Mouse (Mus musculus): ENCODE results near the gene Ptpn11. TPM values are rescaled to one million over a fixed set of nuclear protein-coding genes. Genes with fewer than 3 reads are reported as not detected.
"Not testable (repeated sequence)": the region's sequence is repeated elsewhere in the genome, so short reads cannot be mapped to it uniquely, and the experiment has no call there.

Gene Ptpn11
- polyA plus RNA-seq, 1 experiment from 2014 or later = 23.6 TPM

- no peak overlapping the region for H3K9ac ChIP-seq
- peaks cover 76% of the 10 kb centered on the region for H3K36me3 ChIP-seq
- H3K4me2 ChIP-seq = no peak overlapping the region
- H3K27ac ChIP-seq = no peak overlapping the region
- 93% methylated on average over 9 of the region's 9 CpGs for WGBS
- no peak overlapping the region for H3K4me3 ChIP-seq
- no peak for ATAC-seq (ENCODE audit: low FRiP score)
- no peaks in the 10 kb centered on the region for H3K9me3 ChIP-seq
- no peaks in the 10 kb centered on the region for H3K27me3 ChIP-seq
- peaks cover 31% of the 10 kb centered on the region for H3K4me1 ChIP-seq (replicated peaks)
These were observed 18.8 kb upstream of the Ptpn11 start for GRCm38 (mm10) chr5:121209755-121210600.

DNA sequence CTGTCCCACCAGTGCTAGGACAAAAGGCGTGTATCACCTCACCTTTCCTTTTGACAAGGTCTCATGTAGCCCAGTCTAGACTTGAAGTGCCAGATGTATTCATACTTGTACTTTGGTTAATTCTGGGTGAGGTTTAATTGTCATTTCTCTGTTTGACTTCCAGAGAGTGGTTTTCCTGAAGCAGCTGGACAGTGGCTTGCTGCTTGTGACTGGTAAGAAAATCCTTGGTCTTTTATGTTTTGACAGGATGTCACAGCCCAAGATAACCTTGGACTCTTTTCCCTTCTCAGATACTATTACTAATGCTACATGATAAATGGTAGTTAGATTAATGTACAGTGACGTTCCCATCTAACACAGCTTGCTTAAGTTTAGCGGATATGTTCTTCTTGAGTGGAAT lies 15.8 kb upstream of the Ptpn11 start:
- 83% methylated on average over 3 of the region's 3 CpGs for WGBS
- H3K9me3 ChIP-seq = no peaks in the 10 kb centered on the region
- peaks cover 33% of the 10 kb centered on the region for H3K4me1 ChIP-seq (replicated peaks)
- no peak overlapping the region for H3K27ac ChIP-seq
- no peak overlapping the region for H3K4me3 ChIP-seq
- peaks cover 64% of the 10 kb centered on the region for H3K36me3 ChIP-seq
- no peak overlapping the region for H3K4me2 ChIP-seq
- no peak for ATAC-seq (ENCODE audit: low FRiP score)
- 0 out of 2 replicates have a peak overlapping the region, but pooled peaks have one; percentile 100 for H3K9ac ChIP-seq
- H3K27me3 ChIP-seq = no peaks in the 10 kb centered on the region

GRCm38 (mm10) chr5:121206540-121206939 lies 15.3 kb upstream of the Ptpn11 start:
- Histone ChIP-seq H3K27me3 (no peaks in the 10 kb centered on the region), H3K4me3 (peak overlapping the region; percentile 96; the same call in 1 of the 2 replicates), H3K4me1 (replicated peaks) (peaks cover 33% of the 10 kb centered on the region), H3K27ac (no peak overlapping the region), H3K36me3 (peaks cover 60% of the 10 kb centered on the region), H3K9ac (peak overlapping the region; percentile 100), H3K4me2 (no peak overlapping the region), H3K9me3 (no peaks in the 10 kb centered on the region)
- ATAC-seq (ENCODE audit: low FRiP score) = no peak
- 91% methylated on average over 9 of the region's 9 CpGs for WGBS

DNA sequence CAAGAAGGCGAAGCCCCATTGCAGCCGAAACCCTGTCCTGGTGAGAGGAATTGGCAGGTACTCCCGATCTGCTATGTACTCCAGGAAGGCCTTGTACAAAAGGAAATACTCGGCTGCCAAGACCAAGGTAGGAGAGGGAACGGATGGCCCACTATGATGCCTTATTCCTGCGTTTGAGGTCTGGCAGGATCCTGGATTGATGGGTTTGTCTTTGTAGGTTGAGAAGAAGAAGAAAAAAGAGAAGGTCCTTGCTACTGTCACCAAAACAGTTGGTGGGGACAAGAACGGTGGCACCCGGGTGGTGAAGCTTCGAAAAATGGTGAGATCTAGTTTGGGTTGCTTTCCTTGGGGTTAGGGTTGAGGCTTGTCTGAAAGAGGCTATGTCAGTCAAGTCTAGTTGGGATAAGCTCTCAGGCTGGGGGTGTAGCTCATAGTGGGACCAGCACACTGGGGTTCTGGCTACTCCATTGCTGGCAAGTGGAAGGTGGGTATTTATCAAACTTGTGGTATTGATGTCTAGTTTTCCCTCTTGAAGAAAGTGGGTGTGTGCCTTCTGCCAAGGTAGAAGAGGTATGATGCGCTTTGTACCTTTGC lies 14.4 kb upstream of the Ptpn11 start:
- not testable (repeated sequence) for H3K27me3 ChIP-seq; ATAC-seq (ENCODE audit: low FRiP score); H3K27ac ChIP-seq; H3K9me3 ChIP-seq
- Histone ChIP-seq H3K4me1 (replicated peaks) (peaks cover 33% of the 10 kb centered on the region), H3K36me3 (peaks cover 51% of the 10 kb centered on the region), H3K4me2 (peak overlapping the region; percentile 77), H3K4me3 (peak overlapping the region; percentile 96), H3K9ac (peak overlapping the region; percentile 100)
- 81% methylated on average over 8 of the region's 10 CpGs for WGBS

DNA sequence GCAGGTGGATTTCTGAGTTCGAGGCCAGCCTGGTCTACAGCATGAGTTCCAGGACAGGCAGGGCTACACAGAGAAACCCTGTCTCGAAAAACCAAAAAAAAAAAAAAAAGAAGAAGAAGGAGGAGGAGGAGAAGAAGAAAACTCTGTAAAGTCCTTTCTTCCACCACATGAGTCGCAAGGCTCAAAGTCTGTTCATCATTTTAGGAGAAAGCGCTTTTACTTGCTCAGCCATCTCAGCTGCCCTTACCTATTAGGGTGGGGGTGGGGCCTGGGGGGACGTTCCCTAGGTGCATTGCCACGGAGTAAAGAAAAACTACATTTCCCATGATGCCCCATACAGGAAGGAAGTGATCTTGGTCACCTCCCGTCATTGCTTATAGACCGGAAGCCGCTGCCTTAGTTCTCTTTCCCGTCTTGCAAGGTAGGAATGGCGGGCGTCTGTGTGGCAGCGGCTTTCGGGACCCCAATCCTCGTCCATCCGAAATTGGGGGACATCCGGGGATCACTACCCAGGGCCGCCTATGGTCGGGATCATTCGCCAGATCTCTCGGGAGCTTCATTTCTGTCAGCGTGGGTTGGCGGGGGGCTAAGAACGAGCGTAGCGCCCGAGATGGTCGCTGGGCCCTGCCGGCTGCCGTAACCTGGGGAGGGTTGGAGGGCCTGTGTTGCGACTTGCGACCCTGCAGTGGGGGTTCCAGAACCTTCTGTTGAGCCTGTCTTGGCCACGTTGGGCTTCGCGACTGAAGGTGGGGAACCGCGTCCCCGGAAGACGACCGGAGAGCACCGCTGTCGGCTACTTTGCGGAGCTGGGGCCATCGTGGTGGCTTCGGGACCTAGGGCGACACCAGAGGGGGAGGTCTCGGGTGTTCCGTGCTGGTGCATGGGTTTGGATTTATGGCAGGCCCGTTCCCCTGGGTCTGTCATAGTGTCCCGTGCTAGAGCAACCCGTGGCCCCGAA lies 13.2 kb upstream of the Ptpn11 start, which contains the start of gene Rpl6:
Rpl6 (plus strand) TSS at position 350 of the 958 bp plus-strand sequence.
- peaks cover 39% of the 10 kb centered on the region for H3K36me3 ChIP-seq
- peak; percentile 84 for ATAC-seq (ENCODE audit: low FRiP score)
- H3K27me3 ChIP-seq = no peaks in the 10 kb centered on the region
- WGBS = 1% methylated on average over 51 of the region's 52 CpGs
- peaks cover 33% of the 10 kb centered on the region for H3K4me1 ChIP-seq (replicated peaks)
- H3K4me2 ChIP-seq = peak within 1 kb of the TSS; percentile 77
- H3K9ac ChIP-seq = peak within 1 kb of the TSS; percentile 100
- H3K4me3 ChIP-seq = peak within 1 kb of the TSS; percentile 96
- H3K27ac ChIP-seq = peak within 1 kb of the TSS; percentile 87
- H3K9me3 ChIP-seq = no peaks in the 10 kb centered on the region

GRCm38 (mm10) chr5:121202467-121202866 lies 11.3 kb upstream of the Ptpn11 start:
- Histone ChIP-seq H3K36me3 (peaks cover 19% of the 10 kb centered on the region), H3K27me3 (peaks cover 5% of the 10 kb centered on the region; the same call in 1 of the 2 replicates), H3K4me1 (replicated peaks) (peaks cover 25% of the 10 kb centered on the region), H3K4me3 (no peak overlapping the region), H3K9me3 (no peaks in the 10 kb centered on the region), H3K9ac (no peak overlapping the region), H3K4me2 (no peak overlapping the region), H3K27ac (no peak overlapping the region)
- 95% methylated on average over 1 of the region's 1 CpGs for WGBS
- no peak for ATAC-seq (ENCODE audit: low FRiP score)

GRCm38 (mm10) chr5:121201739-121202138 lies 10.5 kb upstream of the Ptpn11 start:
- Histone ChIP-seq H3K4me3 (no peak overlapping the region), H3K27ac (no peak overlapping the region), H3K36me3 (peaks cover 12% of the 10 kb centered on the region), H3K4me2 (no peak overlapping the region), H3K4me1 (replicated peaks) (peaks cover 20% of the 10 kb centered on the region), H3K9me3 (no peaks in the 10 kb centered on the region), H3K9ac (no peak overlapping the region), H3K27me3 (peaks cover 10% of the 10 kb centered on the region)
- 49% methylated on average over 3 of the region's 3 CpGs for WGBS
- no peak for ATAC-seq (ENCODE audit: low FRiP score)

- no peaks in the 10 kb centered on the region for H3K4me1 ChIP-seq (replicated peaks)
- H3K4me2 ChIP-seq = no peak overlapping the region
- H3K9me3 ChIP-seq = no peaks in the 10 kb centered on the region
- peaks cover 19% of the 10 kb centered on the region for H3K27me3 ChIP-seq
- no peak overlapping the region for H3K27ac ChIP-seq
- no peak overlapping the region for H3K9ac ChIP-seq
- no peak for ATAC-seq (ENCODE audit: low FRiP score)
- 85% methylated on average over 5 of the region's 5 CpGs for WGBS
- H3K36me3 ChIP-seq = no peaks in the 10 kb centered on the region
- H3K4me3 ChIP-seq = no peak overlapping the region
These were observed 7.2 kb upstream of the Ptpn11 start for GRCm38 (mm10) chr5:121198376-121198775.

GRCm38 (mm10) chr5:121197337-121197736 lies 6.1 kb upstream of the Ptpn11 start:
- no peak for ATAC-seq (ENCODE audit: low FRiP score)
- Histone ChIP-seq H3K36me3 (no peaks in the 10 kb centered on the region), H3K4me3 (no peak overlapping the region), H3K27me3 (peaks cover 19% of the 10 kb centered on the region), H3K9ac (no peak overlapping the region), H3K9me3 (no peaks in the 10 kb centered on the region), H3K4me2 (no peak overlapping the region), H3K4me1 (replicated peaks) (no peaks in the 10 kb centered on the region), H3K27ac (no peak overlapping the region)
- WGBS = 92% methylated on average over 2 of the region's 2 CpGs

GRCm38 (mm10) chr5:121196764-121197163 lies 5.6 kb upstream of the Ptpn11 start:
- WGBS = 59% methylated on average over 5 of the region's 5 CpGs
- Histone ChIP-seq H3K27me3 (peaks cover 19% of the 10 kb centered on the region), H3K27ac (no peak overlapping the region), H3K4me3 (no peak overlapping the region), H3K9ac (no peak overlapping the region), H3K4me2 (no peak overlapping the region), H3K36me3 (no peaks in the 10 kb centered on the region), H3K4me1 (replicated peaks) (peaks cover 2% of the 10 kb centered on the region), H3K9me3 (no peaks in the 10 kb centered on the region)
- no peak for ATAC-seq (ENCODE audit: low FRiP score)

- no peaks in the 10 kb centered on the region for H3K36me3 ChIP-seq
- WGBS = 44% methylated on average over 1 of the region's 1 CpGs
- peaks cover 19% of the 10 kb centered on the region for H3K27me3 ChIP-seq
- peaks cover 19% of the 10 kb centered on the region for H3K4me1 ChIP-seq (replicated peaks)
- ATAC-seq (ENCODE audit: low FRiP score) = no peak
- no peak overlapping the region for H3K27ac ChIP-seq
- no peak overlapping the region for H3K4me3 ChIP-seq
- H3K4me2 ChIP-seq = no peak overlapping the region
- no peaks in the 10 kb centered on the region for H3K9me3 ChIP-seq
- no peak overlapping the region for H3K9ac ChIP-seq
These were observed 3.0 kb upstream of the Ptpn11 start for GRCm38 (mm10) chr5:121194173-121194572.

DNA sequence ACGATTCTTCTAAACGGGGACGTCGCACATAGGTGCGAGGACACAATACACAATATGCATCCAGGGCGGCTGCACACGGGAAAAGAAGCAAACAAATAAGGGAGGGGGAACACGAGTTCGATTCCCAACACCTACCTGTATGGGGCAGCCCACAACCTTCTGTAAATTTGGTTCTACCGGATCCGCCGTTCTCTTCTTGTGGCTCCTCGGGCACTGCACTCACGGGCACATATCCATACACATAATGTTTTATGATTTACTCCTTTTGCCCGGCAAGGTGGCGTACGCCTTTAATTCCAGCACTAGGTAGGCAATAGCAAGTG lies 348 bp upstream of the Ptpn11 start:
- H3K9ac ChIP-seq = peak overlapping the region; percentile 97

More for the DNA sequence above, 348 bp upstream of the Ptpn11 start:
- Histone ChIP-seq H3K27me3 (peaks cover 7% of the 10 kb centered on the region; the same call in 1 of the 2 replicates), H3K4me2 (peak overlapping the region; percentile 92), H3K27ac (peak overlapping the region; percentile 84), H3K36me3 (no peaks in the 10 kb centered on the region), H3K4me1 (replicated peaks) (peaks cover 44% of the 10 kb centered on the region), H3K9me3 (no peaks in the 10 kb centered on the region), H3K4me3 (peak overlapping the region; percentile 96)
- peak; percentile 71 for ATAC-seq (ENCODE audit: low FRiP score)
- 10% methylated on average over 17 of the region's 17 CpGs for WGBS

Data from hindbrain, embryonic 13.5 days (tissue).